Mouse (Mus musculus): Measurements from ENCODE around the gene Nfix. TPM values are rescaled to one million over a fixed set of nuclear protein-coding genes. Genes with fewer than 3 reads are reported as not detected.

Nfix gene
- total RNA-seq, 2 experiments from 2014 or later = 291 to 300 TPM

DNA sequence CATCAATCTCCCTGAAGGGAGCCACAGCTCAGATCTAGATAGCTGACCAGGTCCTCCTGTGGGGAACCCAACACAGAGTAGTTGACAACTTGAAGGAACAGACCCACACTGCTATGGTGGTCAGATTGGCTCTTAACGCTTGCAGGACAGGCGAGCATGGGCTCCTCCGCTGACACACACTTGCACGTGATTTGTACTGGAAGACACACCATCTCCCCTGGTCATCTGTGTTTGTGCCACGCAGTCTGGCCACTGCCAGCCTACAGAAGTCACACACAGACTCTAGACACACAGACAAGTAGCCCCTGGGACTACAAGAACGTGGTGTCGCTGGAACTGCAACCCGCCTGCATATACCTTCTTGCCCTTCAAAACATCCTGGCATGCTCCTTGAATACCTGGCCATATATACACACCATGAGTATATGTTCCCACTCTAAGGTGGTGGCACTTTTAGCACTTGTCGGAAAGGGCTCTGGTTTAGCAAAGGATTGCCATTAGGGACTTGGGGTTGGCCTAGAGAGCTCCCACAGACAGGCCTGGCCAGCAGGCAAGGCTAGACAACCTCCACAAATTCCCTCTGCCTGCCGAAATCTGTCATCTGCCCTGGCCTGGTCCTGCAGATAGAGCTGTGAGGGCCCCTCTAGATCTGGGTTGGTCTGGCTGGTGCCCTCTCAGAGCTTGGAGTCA, 1.6 kb downstream of the Nfix start:
- DNase-seq (ENCODE audit: low spot score in 2 of 2) = no peak

DNA sequence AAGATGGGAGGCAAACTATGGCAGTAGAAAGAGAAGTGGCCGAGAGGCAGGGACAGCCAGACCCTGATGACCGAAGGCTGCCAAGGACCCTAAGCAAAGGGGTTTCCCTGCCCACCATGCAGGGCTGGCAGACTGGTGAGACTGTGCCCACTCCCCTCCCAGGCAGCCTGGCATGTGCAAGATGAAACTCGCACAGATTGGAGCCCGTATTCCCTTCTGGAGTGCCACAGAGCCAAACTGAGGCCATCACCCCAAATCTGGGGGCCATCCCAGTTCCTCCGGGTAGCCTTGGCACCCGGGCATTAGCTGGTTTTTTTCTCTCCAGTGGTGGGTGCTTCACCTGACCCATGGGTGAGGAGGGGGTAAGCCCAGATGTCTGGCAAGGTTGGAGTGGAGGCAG, 2.2 kb downstream of the Nfix start:
- DNase-seq (ENCODE audit: low spot score in 2 of 2) = no peak

GRCm38 (mm10) chr8:84797256-84797797, 2.8 kb downstream of the Nfix start:
- DNase-seq (ENCODE audit: low spot score in 2 of 2) = no peak

DNA sequence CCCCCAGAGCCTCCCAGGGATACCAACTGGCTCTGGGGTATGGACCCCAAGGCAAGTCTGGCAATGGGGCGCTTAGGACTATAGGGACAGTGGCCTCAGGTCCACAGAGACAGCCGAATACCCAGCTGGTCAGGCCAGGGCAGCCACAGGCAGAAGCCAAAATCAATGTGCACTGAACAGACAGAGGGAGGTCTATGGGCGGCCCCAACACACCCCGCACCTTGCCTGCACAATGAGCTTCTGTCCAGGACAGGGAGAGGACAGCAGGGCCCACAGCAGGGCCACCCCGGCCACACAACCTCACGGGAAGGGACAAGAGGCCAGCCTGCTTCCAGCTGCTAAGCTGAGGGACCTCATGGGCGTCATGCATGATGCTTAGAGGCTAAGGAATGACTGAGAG, 5.7 kb downstream of the Nfix start:
- no peak for DNase-seq (ENCODE audit: low spot score in 2 of 2)

- DNase-seq (ENCODE audit: low spot score in 2 of 2) = peak in 1 of 2 experiments; percentile 70
Measured at GRCm38 (mm10) chr8:84793791-84794485, 6.2 kb downstream of the Nfix start.

GRCm38 (mm10) chr8:84793134-84793533, 7.0 kb downstream of the Nfix start:
- no peak for DNase-seq (ENCODE audit: low spot score in 2 of 2)

DNA sequence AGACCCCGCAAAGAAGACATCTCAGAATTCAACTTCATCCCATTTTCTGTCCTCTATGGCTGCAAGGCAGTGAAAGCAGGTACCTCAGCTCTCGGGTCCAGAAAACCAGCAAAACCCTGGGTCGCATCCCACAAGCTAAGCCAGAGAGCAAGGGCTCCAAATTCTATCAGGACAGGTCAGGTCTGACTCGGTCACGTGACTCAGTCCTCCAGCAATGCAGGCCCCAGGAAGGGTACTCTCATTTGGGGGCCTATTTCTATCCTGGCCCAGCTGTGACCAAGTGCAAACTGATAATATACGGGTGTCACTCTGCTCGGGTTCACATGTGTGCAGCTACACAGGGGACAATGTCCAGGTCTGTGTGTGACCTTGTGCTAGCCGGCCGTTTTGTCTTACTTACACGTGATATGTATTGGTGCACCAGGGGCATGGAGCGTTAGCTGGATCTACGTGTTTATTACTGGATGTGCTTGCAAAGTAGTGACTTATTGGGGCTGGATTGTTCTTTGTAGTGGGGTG, 7.7 kb downstream of the Nfix start:
- no peak for DNase-seq (ENCODE audit: low spot score in 2 of 2)

DNA sequence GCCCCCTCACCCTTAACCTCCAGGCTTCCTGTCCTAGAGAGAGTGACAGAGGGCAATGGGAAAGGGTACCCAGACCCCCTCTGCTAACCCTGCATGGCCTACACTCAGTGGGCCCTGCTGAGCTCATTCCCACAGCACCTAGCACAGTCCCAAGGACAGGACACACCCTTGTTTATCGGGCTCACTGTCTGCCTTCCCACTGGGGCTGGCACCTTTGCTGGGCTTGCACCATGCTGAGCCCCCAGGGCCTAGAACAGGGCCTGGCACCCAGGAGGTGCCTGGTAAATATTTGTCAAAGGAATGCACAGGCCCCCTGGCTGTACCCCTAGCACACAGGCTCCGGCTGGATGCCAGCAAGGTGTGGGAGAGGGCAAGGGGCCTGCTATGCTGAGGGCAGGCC, 9.6 kb downstream of the Nfix start:
- DNase-seq (ENCODE audit: low spot score in 2 of 2) = no peak

GRCm38 (mm10) chr8:84789855-84790486, 10.2 kb downstream of the Nfix start:
- no peak for DNase-seq (ENCODE audit: low spot score in 2 of 2)

- no peak for DNase-seq (ENCODE audit: low spot score in 2 of 2)
Measured at GRCm38 (mm10) chr8:84789345-84789744, 10.8 kb downstream of the Nfix start.

- no peak for DNase-seq (ENCODE audit: low spot score in 2 of 2)
Measured at GRCm38 (mm10) chr8:84788896-84789295, 11.2 kb downstream of the Nfix start.

GRCm38 (mm10) chr8:84787523-84788302, 12.4 kb downstream of the Nfix start:
- no peak for DNase-seq (ENCODE audit: low spot score in 2 of 2)

DNA sequence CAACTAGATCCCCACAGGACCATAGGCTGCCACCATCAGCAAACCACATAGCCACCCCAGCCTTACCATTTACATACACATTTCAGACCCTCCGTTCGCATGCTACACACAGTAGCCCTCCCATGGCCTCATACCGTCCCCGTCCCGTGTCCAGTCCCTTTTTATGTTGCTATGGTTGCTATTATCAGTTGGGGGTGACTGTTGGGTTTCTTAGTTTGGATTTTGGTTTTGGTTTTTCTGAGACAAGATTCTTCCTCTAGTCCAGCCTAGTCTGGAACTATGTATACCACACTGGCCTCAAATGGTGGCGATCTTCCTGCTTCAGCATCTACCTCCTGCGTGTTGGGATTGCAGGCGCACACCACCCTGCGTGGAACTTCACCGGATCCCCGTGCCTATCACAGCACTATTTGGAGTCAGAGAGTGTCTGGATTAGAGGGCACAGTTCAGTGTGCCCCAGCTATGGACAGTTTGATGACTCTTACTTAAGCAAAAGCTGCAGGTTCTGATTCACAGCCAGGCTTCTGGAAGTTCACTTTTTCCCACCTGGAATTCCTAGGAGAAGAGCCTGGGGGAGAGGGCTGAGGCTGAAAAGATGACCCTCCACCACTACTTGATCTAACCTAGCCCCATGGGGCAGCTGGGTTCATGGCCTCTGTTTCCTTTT, 13.2 kb downstream of the Nfix start:
- DNase-seq (ENCODE audit: low spot score in 2 of 2) = no peak

GRCm38 (mm10) chr8:84785756-84786677, 14.1 kb downstream of the Nfix start:
- DNase-seq (ENCODE audit: low spot score in 2 of 2) = no peak

- DNase-seq (ENCODE audit: low spot score in 2 of 2) = no peak
Measured at GRCm38 (mm10) chr8:84785506-84785755, 14.7 kb downstream of the Nfix start.

GRCm38 (mm10) chr8:84784681-84785505, 15.3 kb downstream of the Nfix start:
- DNase-seq (ENCODE audit: low spot score in 2 of 2) = no peak

DNA sequence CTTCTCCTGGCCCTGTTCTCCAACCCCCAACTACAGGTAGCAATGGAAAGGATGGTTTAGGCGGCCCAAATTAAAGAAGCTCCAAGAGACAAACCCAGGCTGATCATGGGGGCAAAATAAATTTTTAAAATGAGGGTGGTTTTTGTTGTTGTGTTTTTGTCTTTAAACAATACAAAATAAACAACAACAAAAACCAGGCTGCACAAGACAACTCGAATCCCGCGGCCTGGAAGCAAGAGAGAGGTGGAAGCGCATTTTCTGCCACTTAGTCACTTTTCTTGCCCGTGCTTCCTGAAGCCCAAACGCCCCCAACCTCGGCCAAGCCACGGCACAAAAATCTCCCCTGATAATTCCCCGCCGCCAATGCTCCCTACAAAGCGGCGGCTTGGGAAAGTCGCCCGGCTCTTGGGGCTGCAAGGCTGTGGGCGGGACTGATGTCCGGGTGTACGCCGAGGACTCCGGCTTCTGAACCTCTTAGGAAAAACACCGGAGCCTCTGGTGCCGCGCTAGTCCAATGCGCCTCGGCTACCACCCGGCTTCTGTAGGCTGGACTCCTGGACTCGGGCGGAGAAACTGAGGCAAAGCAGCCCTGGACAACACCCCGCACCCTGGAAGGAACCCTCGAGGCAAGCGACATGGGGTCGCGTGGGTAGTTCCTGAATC, 16.1 kb downstream of the Nfix start:
- DNase-seq (ENCODE audit: low spot score in 2 of 2) = no peak

DNA sequence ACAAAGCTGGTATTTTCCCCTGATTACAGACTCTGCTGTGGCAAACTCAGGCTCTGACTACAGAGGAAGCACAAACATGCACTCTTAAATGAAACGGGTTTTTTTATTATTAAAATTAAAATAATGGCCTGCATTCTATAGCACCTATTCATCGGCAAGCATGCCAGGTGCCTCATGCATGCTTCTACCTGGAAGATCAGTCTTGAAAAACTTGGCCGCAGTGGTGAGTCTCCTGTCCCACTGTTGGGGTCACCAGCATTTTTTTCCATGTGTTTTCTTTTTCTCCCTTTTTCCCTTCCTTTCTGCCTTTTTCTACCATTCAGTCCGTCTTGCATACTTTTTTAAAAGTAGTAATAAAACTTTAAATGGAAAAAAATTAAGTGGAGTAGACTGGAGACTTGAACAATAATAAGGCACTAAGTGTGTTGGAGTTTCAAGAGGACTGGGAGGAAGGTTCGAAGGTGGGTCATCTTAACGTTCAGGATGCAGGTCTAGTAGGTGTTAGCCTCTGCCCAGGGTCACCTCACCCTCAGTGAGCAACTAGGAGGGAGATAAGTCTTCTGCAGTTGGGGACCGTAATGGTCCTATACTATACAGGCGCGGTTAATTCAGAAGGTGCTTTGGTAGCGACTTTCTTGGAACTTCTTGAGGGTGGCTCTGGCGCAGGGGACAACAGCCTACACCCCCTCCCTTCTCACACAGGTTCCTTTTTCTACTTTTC, 16.8 kb downstream of the Nfix start:
- DNase-seq (ENCODE audit: low spot score in 2 of 2) = no peak
